Mouse (Mus musculus) G1E (cell line): ENCODE measurements around the gene Polr3f. TPM values are rescaled to one million over a fixed set of nuclear protein-coding genes. Genes with fewer than 3 reads are reported as not detected.
A peak's percentile ranks its signal among the peaks of the same experiment; 100 is the strongest.

ENCODE experiments used
- ATAC-seq: 2 replicates; pipeline ENCODE4 v1.8.0; 2016; ENCODE audit warnings: mild to moderate bottlenecking; ENCODE audit not compliant: insufficient number of reproducible peaks, poor library complexity, low FRiP score, severe bottlenecking; ENCODE audit errors: extremely low read depth
- DNase-seq: peaks from one replicate; pipeline ENCODE4 v3.0.0; 2012; ENCODE audit warnings: low spot score
- H3K27me3 ChIP-seq: 2 replicates; pipeline ENCODE4 v1.6.1; 2012; ENCODE audit warnings: mild to moderate bottlenecking, low read length, inconsistent platforms; ENCODE audit not compliant: insufficient read depth
- H3K36me3 ChIP-seq: replicated peaks from 2 replicates; pipeline ENCODE3; 2012; ENCODE audit warnings: mild to moderate bottlenecking, inconsistent platforms
- H3K4me1 ChIP-seq: 2 replicates; pipeline ENCODE4 v1.6.1; 2012; ENCODE audit warnings: low read depth, low read length, inconsistent platforms, mixed read lengths; ENCODE audit not compliant: insufficient read depth
- H3K4me3 ChIP-seq: 2 replicates; pipeline ENCODE4 v1.5.1; 2012; ENCODE audit warnings: low read depth, mild to moderate bottlenecking, inconsistent platforms, low read length, moderate library complexity, mixed read lengths
- H3K9me3 ChIP-seq: replicated peaks from 2 replicates; pipeline ENCODE4 v1.6.1; 2012; ENCODE audit warnings: inconsistent platforms
- CTCF ChIP-seq: IDR thresholded peaks from 2 replicates; pipeline ENCODE4 v1.5.1; 2012; ENCODE audit warnings: low read depth, low read length, inconsistent platforms, mixed read lengths
- GATA1 ChIP-seq: IDR thresholded peaks from 2 replicates; pipeline ENCODE4 v1.6.1; 2012; ENCODE audit warnings: borderline replicate concordance, low read length, inconsistent platforms, mixed read lengths
- GATA2 ChIP-seq: IDR thresholded peaks from 2 replicates; pipeline ENCODE4 v1.6.1; 2012; ENCODE audit warnings: low read depth, low read length, inconsistent platforms, borderline replicate concordance
- POLR2AphosphoS5 ChIP-seq: IDR thresholded peaks from 2 replicates; pipeline ENCODE4 v1.6.1; 2012; ENCODE audit warnings: low read depth, low read length, inconsistent platforms; ENCODE audit not compliant: insufficient replicate concordance
- TAL1 ChIP-seq: conservative IDR thresholded peaks from 2 replicates; pipeline ENCODE4 v1.6.1; 2012; ENCODE audit warnings: low read depth, low read length, inconsistent platforms, mixed read lengths
- polyA plus RNA-seq: library from polyadenylated mRNA; stranded (reverse); fragments of >175 nt; gene quantifications from 2 replicates; pipeline ENCODE4 v1.2.3, GENCODE M21; 2012
- total RNA-seq, 2 experiments: library from RNA; stranded (forward) in 1 of 2; stranded (reverse) in 1 of 2; fragments of 200-1000 nt in 1 of 2; fragments of >200 nt in 1 of 2; fragmentation: Nextera tagmentation in 1 of 2; gene quantifications; 2 replicates each; pipeline ENCODE4 v1.2.3; 2014 to 2017

The Polr3f gene
- total and polyA plus RNA-seq, 3 experiments = 32.4 to 40.9 (median 32.5) TPM

DNA sequence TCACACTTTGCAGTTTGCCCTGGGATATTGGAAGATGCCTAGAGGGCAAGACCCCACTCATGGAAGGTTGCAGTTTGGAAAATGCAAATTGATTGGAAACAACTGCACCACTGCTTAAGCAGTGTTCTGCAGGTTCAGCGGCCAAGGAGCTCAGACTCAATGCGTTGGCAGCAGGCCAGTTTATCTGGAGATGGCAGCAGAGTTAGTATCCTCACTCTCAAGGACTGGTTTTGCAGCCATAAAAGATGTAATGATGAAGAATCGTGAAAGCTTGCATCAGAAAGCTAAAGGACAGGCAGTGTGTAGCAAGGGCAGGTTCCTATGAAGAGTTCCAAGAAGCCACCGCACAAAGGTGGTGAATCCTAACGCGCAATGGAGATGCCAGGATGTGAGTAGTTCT is 25.4 kb upstream of the Polr3f start:
- ATAC-seq (no peak), DNase-seq (no peak)
- Histone ChIP-seq H3K27me3 (peaks cover 15% of the 10 kb centered on the region), H3K36me3 (no peaks in the 10 kb centered on the region), H3K4me3 (no peak overlapping the region), H3K4me1 (no peaks in the 10 kb centered on the region), H3K9me3 (no peaks in the 10 kb centered on the region)
- TF ChIP-seq CTCF (no peak), TAL1 (no peak), POLR2AphosphoS5 (no peak), GATA1 (no peak)

DNA sequence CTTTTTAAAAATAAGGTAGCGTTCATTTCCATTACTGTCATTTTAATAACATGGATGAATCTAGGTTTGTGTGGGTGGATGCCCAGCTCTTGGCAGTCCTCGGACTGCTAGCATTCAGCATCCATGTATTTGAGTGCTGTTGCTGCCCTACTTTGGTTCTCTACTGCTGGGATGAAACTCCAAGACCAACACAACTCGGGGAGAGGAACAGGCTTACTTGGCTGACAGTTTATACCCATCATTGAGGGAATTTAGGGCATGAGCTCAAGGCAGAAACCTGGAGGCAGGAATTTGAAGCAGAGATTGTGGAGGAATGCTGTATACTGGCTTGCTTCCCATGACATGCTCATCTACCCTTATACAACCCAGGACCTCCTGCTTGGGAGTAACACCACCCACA is 12.9 kb upstream of the Polr3f start:
- DNase-seq (no peak), ATAC-seq (no peak)
- Histone ChIP-seq H3K9me3 (no peaks in the 10 kb centered on the region), H3K4me3 (no peak overlapping the region), H3K36me3 (no peaks in the 10 kb centered on the region), H3K4me1 (no peaks in the 10 kb centered on the region), H3K27me3 (peaks cover 5% of the 10 kb centered on the region)
- no peak for TF ChIP-seq CTCF
- TF ChIP-seq TAL1 = no peak
- no peak for TF ChIP-seq GATA1
- no peak for TF ChIP-seq GATA2
- TF ChIP-seq POLR2AphosphoS5 = no peak

DNA sequence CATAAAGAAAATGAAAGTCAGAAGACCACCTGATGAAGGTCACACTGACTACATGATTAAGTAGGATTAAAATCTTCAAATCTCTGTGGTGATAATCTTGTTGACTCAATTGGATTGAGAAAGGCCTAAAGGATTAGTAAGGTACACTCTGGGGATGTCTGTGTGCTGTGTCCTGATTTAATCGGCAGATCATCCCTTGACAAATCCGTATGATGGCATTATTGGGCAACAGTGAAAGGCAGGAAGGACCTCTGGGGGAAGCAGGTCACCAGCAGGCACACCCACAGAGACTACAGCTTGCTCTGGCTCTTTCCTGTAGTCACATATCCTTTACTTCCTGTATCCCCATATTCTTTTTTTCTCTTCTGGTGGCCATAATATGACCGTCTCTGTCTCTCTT is 7.7 kb upstream of the Polr3f start:
- no peak for TF ChIP-seq GATA2
- TF ChIP-seq TAL1 = no peak
- no peak for TF ChIP-seq CTCF
- no peak for TF ChIP-seq POLR2AphosphoS5
- TF ChIP-seq GATA1 = no peak
- Histone ChIP-seq H3K4me3 (no peak overlapping the region), H3K27me3 (peaks cover 9% of the 10 kb centered on the region), H3K9me3 (no peaks in the 10 kb centered on the region), H3K36me3 (no peaks in the 10 kb centered on the region), H3K4me1 (no peaks in the 10 kb centered on the region)
- DNase-seq (no peak), ATAC-seq (no peak)

DNA sequence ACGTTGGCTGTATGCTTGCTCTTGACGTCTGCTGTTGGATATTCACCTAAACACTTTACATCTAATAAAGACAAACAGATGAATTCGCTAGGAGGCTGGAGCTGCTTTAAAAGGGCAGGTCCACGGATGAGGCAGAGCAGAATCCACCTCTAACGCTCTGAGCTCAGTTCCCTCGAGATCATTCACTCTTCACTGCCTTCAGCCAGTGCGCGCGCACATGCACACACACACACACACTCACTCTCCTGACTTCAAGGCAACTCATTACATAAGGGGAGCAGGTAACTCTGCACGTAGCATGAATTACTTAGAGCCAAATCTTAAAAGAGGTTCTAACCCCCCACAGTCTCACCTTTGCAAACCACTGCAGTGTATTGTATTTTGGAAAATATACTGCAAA is 1.7 kb upstream of the Polr3f start:
- DNase-seq = no peak
- H3K27me3 ChIP-seq = peaks cover 12% of the 10 kb centered on the region
- H3K9me3 ChIP-seq = no peaks in the 10 kb centered on the region
- no peak for ATAC-seq
- H3K4me3 ChIP-seq = no peak overlapping the region
- peaks cover 19% of the 10 kb centered on the region for H3K36me3 ChIP-seq
- peaks cover 29% of the 10 kb centered on the region for H3K4me1 ChIP-seq
- TF ChIP-seq POLR2AphosphoS5 (no peak), CTCF (no peak), TAL1 (no peak), GATA1 (no peak), GATA2 (no peak)

DNA sequence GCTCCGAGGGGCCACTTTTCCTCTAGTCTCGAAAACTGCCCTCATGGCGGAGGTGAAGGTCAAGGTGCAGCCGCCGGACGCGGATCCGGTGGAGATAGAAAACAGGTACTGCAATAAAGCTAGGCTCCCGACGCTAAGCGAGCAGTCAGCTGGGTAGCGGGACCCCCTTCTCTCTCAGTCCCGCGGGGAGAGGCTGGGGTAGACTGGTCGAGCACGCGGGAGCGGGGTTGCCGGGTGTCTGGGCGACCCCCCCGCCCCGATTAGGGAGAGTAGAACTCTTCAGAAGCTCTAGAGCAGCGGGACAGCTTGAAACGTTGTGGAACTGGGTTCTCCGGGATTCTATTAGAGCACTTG is 280 bp downstream of the Polr3f start:
- no peak for DNase-seq
- TF ChIP-seq GATA2 = no peak
- peaks cover 29% of the 10 kb centered on the region for H3K4me1 ChIP-seq
- peak overlapping the region; percentile 93 for H3K4me3 ChIP-seq
- no peaks in the 10 kb centered on the region for H3K9me3 ChIP-seq
- ATAC-seq = no peak
- peaks cover 32% of the 10 kb centered on the region for H3K36me3 ChIP-seq
- H3K27me3 ChIP-seq = peaks cover 11% of the 10 kb centered on the region

DNA sequence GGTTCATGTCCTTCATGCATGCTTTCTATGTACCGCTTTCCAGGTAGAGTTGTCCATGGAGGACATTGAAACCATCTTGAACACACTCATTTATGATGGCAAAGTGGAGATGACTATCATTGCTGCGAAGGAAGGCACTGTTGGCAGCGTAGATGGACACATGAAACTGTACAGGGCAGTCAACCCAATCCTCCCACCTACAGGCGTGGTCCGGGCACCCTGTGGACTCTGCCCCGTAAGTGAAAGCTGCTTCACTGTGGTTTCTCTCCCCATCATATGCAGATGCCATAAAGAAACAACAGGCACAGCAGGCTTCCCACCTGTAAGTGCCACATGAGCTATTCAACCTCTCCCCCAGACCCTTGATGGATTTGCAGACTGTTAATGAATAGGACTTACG is 9.6 kb downstream of the Polr3f start:
- no peak overlapping the region for H3K4me3 ChIP-seq
- peaks cover 22% of the 10 kb centered on the region for H3K9me3 ChIP-seq
- DNase-seq (no peak), ATAC-seq (no peak)
- H3K36me3 ChIP-seq = peaks cover 86% of the 10 kb centered on the region
- no peak for TF ChIP-seq GATA2
- TF ChIP-seq CTCF = no peak
- TF ChIP-seq POLR2AphosphoS5 = no peak
- no peaks in the 10 kb centered on the region for H3K27me3 ChIP-seq
- no peaks in the 10 kb centered on the region for H3K4me1 ChIP-seq

DNA sequence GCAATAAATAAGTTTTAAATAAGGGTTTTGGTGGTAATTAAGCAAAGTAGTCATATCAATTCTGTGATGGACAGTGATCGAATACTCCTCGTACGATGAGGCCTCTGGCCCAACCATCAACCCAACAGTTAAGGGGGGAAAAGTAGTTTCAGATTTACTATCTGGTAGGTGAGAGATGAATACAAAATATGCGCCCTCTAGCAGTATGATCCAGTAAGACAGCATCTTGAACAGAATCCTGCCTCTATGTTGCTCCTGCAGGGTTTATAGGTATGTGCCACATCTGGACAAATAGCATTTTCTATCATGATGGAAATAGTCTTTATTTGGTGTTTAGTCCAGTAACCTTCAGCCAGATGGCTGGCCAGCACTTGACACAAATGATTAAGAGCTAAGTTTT is 13.7 kb downstream of the Polr3f start:
- Histone ChIP-seq H3K36me3 (peaks cover 75% of the 10 kb centered on the region), H3K4me1 (no peaks in the 10 kb centered on the region), H3K9me3 (peaks cover 8% of the 10 kb centered on the region), H3K4me3 (no peak overlapping the region), H3K27me3 (no peaks in the 10 kb centered on the region)
- TF ChIP-seq GATA1 (no peak), GATA2 (no peak), CTCF (no peak), POLR2AphosphoS5 (no peak), TAL1 (no peak)
- DNase-seq (no peak), ATAC-seq (no peak)
